Mouse (Mus musculus) cortical plate, adult 2 months (tissue): Measurements from ENCODE around the gene Elf2.

Experiments used
- CTCF ChIP-seq: fragments of 200-500 bp; IDR thresholded peaks from 2 replicates; pipeline ENCODE4 v1.5.1; 2011; ENCODE audit warnings: mild to moderate bottlenecking, control low read depth, low read length; ENCODE audit not compliant: insufficient read depth; ENCODE audit errors: extremely low read depth
- POLR2A ChIP-seq: fragments of 200-500 bp; IDR thresholded peaks from 2 replicates; pipeline ENCODE4 v1.6.1; 2011; ENCODE audit warnings: mild to moderate bottlenecking, low read length, control low read depth; ENCODE audit not compliant: insufficient read depth; ENCODE audit errors: extremely low read depth

- TF ChIP-seq CTCF (no peak), POLR2A (no peak)
Measured at GRCm38 (mm10) chr3:51296790-51297189, 43.7 kb downstream of the Elf2 start.
